Mouse (Mus musculus): ENCODE measurements around the gene Ly6g6d. TPM values are rescaled to one million over a fixed set of nuclear protein-coding genes. Genes with fewer than 3 reads are reported as not detected.

Ly6g6d gene
- polyA plus RNA-seq, 1 experiment from 2014 or later: 5.6 TPM

DNA sequence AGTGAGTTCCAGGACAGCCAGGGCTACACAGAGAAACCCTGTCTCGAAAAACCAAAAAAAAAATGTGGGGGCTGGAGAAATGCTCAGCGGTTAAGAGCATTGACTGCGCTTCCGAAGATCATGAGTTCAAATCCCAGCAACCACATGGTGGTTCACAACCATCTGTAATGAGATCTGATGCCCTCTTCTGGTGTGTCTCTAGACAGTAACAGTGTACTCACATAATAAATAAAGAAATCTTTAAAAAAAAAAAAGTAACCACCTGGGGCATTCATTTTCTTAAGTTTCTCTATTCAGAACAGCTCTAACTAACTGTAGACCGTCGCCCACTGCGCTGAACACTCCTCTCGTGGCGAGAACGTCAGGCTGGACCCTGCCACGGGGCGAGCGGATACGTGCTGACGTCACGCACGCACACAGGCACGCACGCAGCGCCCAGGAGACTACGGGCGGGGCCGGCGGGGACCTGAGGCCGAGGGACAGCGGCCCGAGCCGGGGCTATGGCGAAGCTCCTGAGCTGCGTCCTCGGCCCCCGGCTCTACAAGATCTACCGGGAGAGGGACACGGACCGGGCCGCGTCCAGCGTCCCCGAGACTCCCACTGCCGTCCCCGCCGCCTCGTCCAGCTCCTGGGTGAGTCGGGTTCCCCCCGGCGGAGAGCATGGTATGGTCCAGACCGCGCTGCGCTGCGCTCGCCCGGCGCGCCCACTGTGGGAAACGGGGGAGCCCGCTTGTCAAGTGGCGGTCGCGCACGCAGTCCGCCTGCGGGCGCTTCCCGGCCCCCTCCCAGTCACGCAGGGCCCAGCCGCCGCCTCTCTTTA, 11.2 kb upstream of the Ly6g6d start, which contains the start of gene Abhd16a:
TSS of gene Abhd16a (plus strand) at position 439 of the 820 bp plus-strand sequence.
- Histone ChIP-seq H3K4me1 (ENCODE audit: control insufficient read depth, insufficient read depth, low read length) (peaks cover 7% of the 10 kb centered on the region; the same call in 1 of the 2 replicates), H3K36me3 (ENCODE audit: control insufficient read depth, insufficient read depth, low read length) (0 out of 2 replicates have a peak, but pooled peaks cover 3% of the 10 kb centered on the region), H3K27ac (ENCODE audit: low read length) (peak within 1 kb of the TSS; percentile 95), H3K9me3 (ENCODE audit: control insufficient read depth, low read length) (no peaks in the 10 kb centered on the region), H3K9ac (ENCODE audit: low read depth, low read length) (peak within 1 kb of the TSS; percentile 92), H3K4me2 (ENCODE audit: low read depth, low read length) (peak within 1 kb of the TSS; percentile 63), H3K27me3 (replicated peaks; ENCODE audit: control insufficient read depth, insufficient read depth, low read length) (no peaks in the 10 kb centered on the region), H3K4me3 (ENCODE audit: low read length) (peak within 1 kb of the TSS; percentile 66)
- peak; percentile 99 for ATAC-seq
- WGBS: 2% methylated on average over 66 of the region's 67 CpGs

DNA sequence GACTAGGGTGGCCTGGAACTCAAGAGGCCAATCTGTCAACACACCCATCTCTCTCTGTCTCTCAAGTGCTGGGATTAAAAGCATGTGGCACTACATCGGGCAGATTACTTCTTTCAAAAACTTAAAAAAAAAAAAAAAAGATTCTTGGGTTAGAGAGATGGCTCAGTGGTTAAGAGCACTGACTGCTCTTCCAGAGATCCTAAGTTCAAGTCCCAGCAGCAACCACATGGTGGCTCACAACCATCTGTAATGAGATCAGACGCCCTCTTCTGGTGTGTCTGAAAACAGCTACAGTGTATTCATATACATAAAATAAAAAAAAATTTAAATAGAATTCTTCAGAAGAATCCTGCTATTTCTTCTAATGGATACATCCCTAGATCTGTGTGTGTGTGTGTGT, 10.3 kb upstream of the Ly6g6d start:
- WGBS: 54% methylated on average over 2 of the region's 2 CpGs
- Histone ChIP-seq H3K27me3 (replicated peaks; ENCODE audit: control insufficient read depth, insufficient read depth, low read length) (no peaks in the 10 kb centered on the region), H3K27ac (ENCODE audit: low read length) (no peak overlapping the region), H3K4me2 (ENCODE audit: low read depth, low read length) (no peak overlapping the region), H3K9me3 (ENCODE audit: control insufficient read depth, low read length) (no peaks in the 10 kb centered on the region), H3K4me3 (ENCODE audit: low read length) (no peak overlapping the region), H3K4me1 (ENCODE audit: control insufficient read depth, insufficient read depth, low read length) (peaks cover 7% of the 10 kb centered on the region; the same call in 1 of the 2 replicates), H3K36me3 (ENCODE audit: control insufficient read depth, insufficient read depth, low read length) (0 out of 2 replicates have a peak, but pooled peaks cover 3% of the 10 kb centered on the region), H3K9ac (ENCODE audit: low read depth, low read length) (no peak overlapping the region)
- no peak for ATAC-seq

DNA sequence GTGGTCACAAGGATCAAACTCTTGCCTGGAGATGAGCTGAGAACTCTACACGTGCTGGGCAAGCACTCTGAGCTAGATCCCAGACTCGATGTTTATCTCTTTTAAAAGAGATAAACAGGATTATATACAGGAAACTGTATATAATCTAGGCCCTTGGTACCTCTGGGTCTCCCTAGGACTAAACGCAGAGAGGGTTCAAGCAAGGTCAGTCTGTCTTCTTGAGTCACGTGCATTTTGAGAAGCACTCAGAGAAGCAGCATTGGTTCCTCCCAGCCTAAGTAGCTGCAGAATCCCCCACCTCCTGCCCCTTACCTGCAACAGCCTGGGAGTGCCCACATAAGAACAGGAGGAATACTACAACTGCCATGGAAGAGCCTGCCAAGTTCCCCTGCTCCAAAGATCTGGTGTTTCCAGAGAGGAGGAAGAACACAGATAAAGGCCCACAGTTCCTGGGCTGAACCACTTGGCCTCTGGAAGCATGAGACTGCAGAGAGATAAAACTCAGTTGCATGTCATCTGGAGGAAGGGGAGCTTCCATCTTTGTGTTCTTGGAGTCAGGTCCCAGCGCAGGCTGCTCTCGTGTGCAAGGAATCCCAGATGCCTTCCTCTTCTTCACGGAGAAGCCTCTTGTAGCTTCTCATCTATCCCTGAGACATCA, 7.5 kb upstream of the Ly6g6d start, which contains the start of gene Ly6g6f:
TSS of gene Ly6g6f (minus strand) at position 403 of the 658 bp plus-strand sequence.
- Histone ChIP-seq H3K36me3 (ENCODE audit: control insufficient read depth, insufficient read depth, low read length) (no peaks in the 10 kb centered on the region), H3K4me3 (ENCODE audit: low read length) (no peak within 1 kb of the TSS), H3K4me2 (ENCODE audit: low read depth, low read length) (no peak within 1 kb of the TSS), H3K27me3 (replicated peaks; ENCODE audit: control insufficient read depth, insufficient read depth, low read length) (no peaks in the 10 kb centered on the region), H3K4me1 (ENCODE audit: control insufficient read depth, insufficient read depth, low read length) (peaks cover 4% of the 10 kb centered on the region), H3K9me3 (ENCODE audit: control insufficient read depth, low read length) (no peaks in the 10 kb centered on the region), H3K9ac (ENCODE audit: low read depth, low read length) (no peak within 1 kb of the TSS), H3K27ac (ENCODE audit: low read length) (no peak within 1 kb of the TSS)
- 75% methylated on average over 7 of the region's 7 CpGs for WGBS
- ATAC-seq: no peak

DNA sequence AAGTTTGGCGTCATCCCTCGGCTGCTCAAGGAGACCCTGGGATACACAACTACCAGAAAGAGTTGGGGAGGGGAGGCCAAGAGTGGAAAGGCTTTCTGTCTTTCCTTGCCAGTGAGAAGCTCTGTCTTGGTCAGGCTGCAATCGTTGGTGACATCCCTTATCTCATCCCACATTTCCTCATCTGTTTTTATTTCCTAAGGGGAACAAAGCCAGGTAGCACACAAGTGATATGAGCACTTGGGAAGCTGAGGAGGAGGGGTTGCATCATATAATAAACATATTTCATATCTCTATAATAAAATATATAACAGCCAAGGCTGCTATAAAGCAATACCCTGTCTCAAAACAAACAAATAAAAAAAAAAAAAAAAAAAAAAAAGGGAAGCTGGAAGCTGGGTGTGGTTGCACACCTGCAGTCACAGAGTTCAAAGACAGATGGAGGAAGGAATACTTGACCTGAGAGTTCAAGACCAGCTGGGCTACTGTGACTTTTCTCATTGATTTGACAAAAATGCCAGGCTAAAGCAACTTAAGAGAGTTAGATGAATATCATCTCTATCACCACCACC, 6.1 kb upstream of the Ly6g6d start:
- WGBS: 66% methylated on average over 3 of the region's 3 CpGs
- no peaks in the 10 kb centered on the region for H3K36me3 ChIP-seq (ENCODE audit: control insufficient read depth, insufficient read depth, low read length)
- no peak overlapping the region for H3K27ac ChIP-seq (ENCODE audit: low read length)
- no peaks in the 10 kb centered on the region for H3K27me3 ChIP-seq (replicated peaks; ENCODE audit: control insufficient read depth, insufficient read depth, low read length)
- ATAC-seq: no peak
- no peak overlapping the region for H3K4me2 ChIP-seq (ENCODE audit: low read depth, low read length)
- no peak overlapping the region for H3K9ac ChIP-seq (ENCODE audit: low read depth, low read length)
- no peaks in the 10 kb centered on the region for H3K9me3 ChIP-seq (ENCODE audit: control insufficient read depth, low read length)
- H3K4me3 ChIP-seq (ENCODE audit: low read length): no peak overlapping the region
- H3K4me1 ChIP-seq (ENCODE audit: control insufficient read depth, insufficient read depth, low read length): peaks cover 8% of the 10 kb centered on the region

DNA sequence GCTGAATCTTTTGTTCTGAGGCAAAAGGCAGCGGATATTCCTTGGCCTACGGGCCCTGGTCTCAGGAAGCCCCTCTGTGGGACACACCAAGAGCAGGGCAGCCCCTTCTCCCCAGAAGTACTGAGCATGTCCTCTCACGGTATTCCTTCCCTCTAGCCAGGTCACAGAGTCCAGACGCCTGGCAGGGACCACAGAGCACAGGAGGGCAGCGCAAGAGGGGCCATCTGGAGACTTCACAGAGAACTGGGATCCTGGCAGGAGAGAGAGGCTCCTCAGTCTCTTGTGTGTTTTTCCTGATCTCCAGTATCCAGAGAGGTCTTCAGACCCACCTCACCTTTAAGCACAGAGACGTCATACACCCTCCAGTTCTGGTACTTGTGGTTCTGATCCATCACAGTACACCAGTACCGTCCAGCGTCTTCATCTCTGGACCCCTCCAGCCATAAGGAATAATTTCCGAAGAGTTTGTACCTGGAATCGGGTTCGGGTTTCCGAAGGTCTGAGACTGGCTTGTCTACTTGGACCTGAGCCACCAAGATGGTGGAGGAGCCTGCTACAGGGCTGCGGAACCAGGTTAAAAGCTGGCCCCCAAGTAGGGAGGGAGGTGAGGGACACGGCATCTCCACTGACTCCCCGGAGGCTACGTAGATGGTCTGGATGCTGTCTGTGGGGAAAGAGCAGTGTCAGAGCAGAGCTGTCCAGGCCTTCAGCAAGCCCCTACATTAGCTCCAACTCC, 5.1 kb upstream of the Ly6g6d start:
- no peak overlapping the region for H3K4me3 ChIP-seq (ENCODE audit: low read length)
- no peak for ATAC-seq
- no peaks in the 10 kb centered on the region for H3K27me3 ChIP-seq (replicated peaks; ENCODE audit: control insufficient read depth, insufficient read depth, low read length)
- no peak overlapping the region for H3K9ac ChIP-seq (ENCODE audit: low read depth, low read length)
- WGBS: 85% methylated on average over 16 of the region's 16 CpGs
- H3K4me1 ChIP-seq (ENCODE audit: control insufficient read depth, insufficient read depth, low read length): peaks cover 10% of the 10 kb centered on the region
- no peak overlapping the region for H3K4me2 ChIP-seq (ENCODE audit: low read depth, low read length)
- H3K27ac ChIP-seq (ENCODE audit: low read length): no peak overlapping the region
- no peaks in the 10 kb centered on the region for H3K36me3 ChIP-seq (ENCODE audit: control insufficient read depth, insufficient read depth, low read length)
- no peaks in the 10 kb centered on the region for H3K9me3 ChIP-seq (ENCODE audit: control insufficient read depth, low read length)

DNA sequence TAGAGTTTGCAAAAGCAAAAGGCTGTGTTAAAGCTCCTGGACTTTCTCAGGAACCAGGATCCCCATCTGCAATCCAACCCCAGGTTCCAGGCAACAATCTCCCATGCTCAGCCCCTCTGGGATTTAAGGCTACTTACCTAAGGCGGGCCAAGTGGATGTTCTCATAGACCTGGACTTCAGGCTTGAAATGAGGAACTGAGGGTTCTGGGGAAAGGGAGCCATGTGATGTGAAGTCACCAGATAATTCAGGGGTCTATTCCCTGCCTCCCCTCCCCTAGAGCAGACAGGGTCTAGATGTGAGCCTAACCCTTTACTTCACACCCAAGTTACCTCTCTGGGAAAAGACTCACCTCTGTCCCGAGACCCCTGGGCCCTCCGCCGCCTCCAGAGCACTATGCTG, 2.8 kb upstream of the Ly6g6d start:
- no peaks in the 10 kb centered on the region for H3K36me3 ChIP-seq (ENCODE audit: control insufficient read depth, insufficient read depth, low read length)
- no peak overlapping the region for H3K9ac ChIP-seq (ENCODE audit: low read depth, low read length)
- H3K4me3 ChIP-seq (ENCODE audit: low read length): no peak overlapping the region
- WGBS: 72% methylated on average over 4 of the region's 4 CpGs
- H3K4me2 ChIP-seq (ENCODE audit: low read depth, low read length): no peak overlapping the region
- no peaks in the 10 kb centered on the region for H3K9me3 ChIP-seq (ENCODE audit: control insufficient read depth, low read length)
- H3K27me3 ChIP-seq (replicated peaks; ENCODE audit: control insufficient read depth, insufficient read depth, low read length): no peaks in the 10 kb centered on the region
- ATAC-seq: no peak
- no peak overlapping the region for H3K27ac ChIP-seq (ENCODE audit: low read length)
- peaks cover 27% of the 10 kb centered on the region for H3K4me1 ChIP-seq (ENCODE audit: control insufficient read depth, insufficient read depth, low read length)

DNA sequence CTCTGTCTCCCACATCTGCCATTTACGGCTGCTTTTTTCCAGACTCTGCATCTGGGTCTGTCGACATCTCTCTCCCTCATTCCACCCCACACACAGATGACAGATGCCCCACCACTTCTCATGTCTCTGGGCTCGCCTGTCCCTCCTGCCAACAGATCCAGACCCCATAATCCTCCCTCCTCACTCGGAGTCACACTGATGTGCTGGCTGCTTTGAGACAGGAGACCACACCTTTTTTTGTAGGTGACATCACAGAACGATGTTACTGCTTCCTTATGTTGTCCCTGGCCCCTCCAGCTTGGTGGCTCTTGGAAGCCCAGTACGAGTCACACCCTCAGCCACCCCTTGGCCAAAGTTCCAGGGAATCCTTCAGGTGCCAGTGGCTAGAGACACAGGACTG, 2.4 kb upstream of the Ly6g6d start:
- H3K4me1 ChIP-seq (ENCODE audit: control insufficient read depth, insufficient read depth, low read length): peaks cover 27% of the 10 kb centered on the region
- no peaks in the 10 kb centered on the region for H3K27me3 ChIP-seq (replicated peaks; ENCODE audit: control insufficient read depth, insufficient read depth, low read length)
- no peaks in the 10 kb centered on the region for H3K36me3 ChIP-seq (ENCODE audit: control insufficient read depth, insufficient read depth, low read length)
- H3K9me3 ChIP-seq (ENCODE audit: control insufficient read depth, low read length): no peaks in the 10 kb centered on the region
- peak overlapping the region; percentile 59 for H3K27ac ChIP-seq (ENCODE audit: low read length)
- WGBS: 34% methylated on average over 6 of the region's 6 CpGs
- H3K4me2 ChIP-seq (ENCODE audit: low read depth, low read length): peak overlapping the region; percentile 25; the same call in 1 of the 2 replicates
- peak overlapping the region; percentile 43; the same call in 1 of the 2 replicates for H3K9ac ChIP-seq (ENCODE audit: low read depth, low read length)
- peak; percentile 20 for ATAC-seq
- H3K4me3 ChIP-seq (ENCODE audit: low read length): no peak overlapping the region; the same call in 1 of the 2 replicates

DNA sequence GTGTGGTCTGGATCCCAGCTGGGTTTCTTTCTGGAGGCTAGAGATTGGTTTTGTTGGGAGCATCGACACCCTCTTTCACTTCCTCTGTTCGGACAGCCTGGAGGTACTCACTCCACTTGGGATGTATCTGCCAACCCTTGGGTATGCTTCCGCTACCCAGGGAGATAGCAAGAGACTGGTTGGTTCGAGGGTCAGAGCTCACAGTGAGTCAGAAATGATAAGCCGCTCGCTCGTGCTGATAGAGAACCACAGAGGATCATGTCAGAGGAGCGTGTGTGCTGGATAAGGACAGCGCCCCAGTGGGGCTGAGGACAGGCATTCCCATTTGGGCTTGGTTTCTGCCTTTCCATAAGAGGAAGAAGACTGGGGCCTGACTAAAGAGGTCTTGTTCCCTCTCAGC, 1.9 kb upstream of the Ly6g6d start:
- Histone ChIP-seq H3K9me3 (ENCODE audit: control insufficient read depth, low read length) (no peaks in the 10 kb centered on the region), H3K27me3 (replicated peaks; ENCODE audit: control insufficient read depth, insufficient read depth, low read length) (no peaks in the 10 kb centered on the region), H3K4me3 (ENCODE audit: low read length) (no peak overlapping the region; the same call in 1 of the 2 replicates), H3K9ac (ENCODE audit: low read depth, low read length) (peak overlapping the region; percentile 43; the same call in 1 of the 2 replicates), H3K27ac (ENCODE audit: low read length) (peak overlapping the region; percentile 59), H3K4me1 (ENCODE audit: control insufficient read depth, insufficient read depth, low read length) (peaks cover 27% of the 10 kb centered on the region), H3K36me3 (ENCODE audit: control insufficient read depth, insufficient read depth, low read length) (no peaks in the 10 kb centered on the region), H3K4me2 (ENCODE audit: low read depth, low read length) (peak overlapping the region; percentile 25; the same call in 1 of the 2 replicates)
- 45% methylated on average over 9 of the region's 9 CpGs for WGBS
- peak; percentile 85 for ATAC-seq
